ENCODE assay signal across 8 mouse cellular contexts in genomic region chr4:149542927-149543553, GRCm38 (mm10). TPM values are rescaled to one million over a fixed set of nuclear protein-coding genes. Genes with fewer than 3 reads are reported as not detected.
DNase-seq lines count a peak whose midpoint lies in the region; ATAC-seq and TF ChIP-seq lines count a peak whose summit lies in the region.
"Had no signal": no experiment of that assay in that cellular context is flagged by ENCODE, and none has a peak within 500 bp of the region (broad histone marks: within the 10 kb centered on the region; RNA-seq: fewer than 3 reads in every experiment).

No protein-coding gene starts in this region.

- DNase-seq in Patski (ENCODE audit: low read depth, low spot score): peak; percentile 60
- peak; percentile 72 for DNase-seq in cerebellum, adult 11-12 months
- DNase-seq in frontal cortex, adult 2 months (ENCODE audit: extremely low spot score in 1 of 2, low spot score in 1 of 2): peak; percentile 59 to 97
- peak; percentile 75 for DNase-seq in left cerebral cortex, adult 11 months (ENCODE audit: low spot score)
- DNase-seq in midbrain, embryonic 11.5 days (ENCODE audit: low spot score, missing footprints): peak; percentile 99
- DNase-seq in skeletal muscle tissue, adult 2 months (ENCODE audit: low read depth, low spot score): peak; percentile 85

- no peak overlapping the region for H3K4me3 ChIP-seq in hindbrain, embryonic 15.5 days
- no peak overlapping the region for H3K4me3 ChIP-seq in midbrain, embryonic 11.5 days (ENCODE audit: low read depth, low read length)
- H3K4me3 ChIP-seq: lung, embryonic 15.5 days had no signal

- no peak overlapping the region for H3K9ac ChIP-seq in hindbrain, embryonic 15.5 days
- H3K9ac ChIP-seq in midbrain, embryonic 11.5 days (ENCODE audit: low read length): no peak overlapping the region
- H3K9ac ChIP-seq: lung, embryonic 15.5 days had no signal

- ATAC-seq in Patski: no peak
- peak; percentile 10; the same call in 1 of the 2 replicates for ATAC-seq in hindbrain, embryonic 15.5 days (ENCODE audit: low FRiP score, low read depth)
- peak; percentile 59 for ATAC-seq in midbrain, embryonic 11.5 days (ENCODE audit: low FRiP score)

- peaks cover 26% of the 10 kb centered on the region; the same call in 1 of the 2 replicates for H3K36me3 ChIP-seq in hindbrain, embryonic 15.5 days
- H3K36me3 ChIP-seq in midbrain, embryonic 11.5 days (ENCODE audit: control insufficient read depth, insufficient read depth, low read length): peaks cover 4% of the 10 kb centered on the region; the same call in 1 of the 2 replicates

- no peaks in the 10 kb centered on the region for H3K9me3 ChIP-seq in hindbrain, embryonic 15.5 days
- H3K9me3 ChIP-seq in midbrain, embryonic 11.5 days (ENCODE audit: control insufficient read depth, low read length): no peaks in the 10 kb centered on the region
- H3K9me3 ChIP-seq: lung, embryonic 15.5 days had no signal

- no peaks in the 10 kb centered on the region for H3K4me1 ChIP-seq in hindbrain, embryonic 15.5 days (replicated peaks)
- H3K4me1 ChIP-seq in midbrain, embryonic 11.5 days (ENCODE audit: control insufficient read depth, insufficient read depth, low read length): peaks cover 3% of the 10 kb centered on the region; the same call in 1 of the 2 replicates
- H3K4me1 ChIP-seq: lung, embryonic 15.5 days had no signal

- H3K4me2 ChIP-seq in hindbrain, embryonic 15.5 days: no peak overlapping the region
- H3K4me2 ChIP-seq in midbrain, embryonic 11.5 days: no peak overlapping the region
- H3K4me2 ChIP-seq: lung, embryonic 15.5 days had no signal

- H3K27me3 ChIP-seq in Patski: no peaks in the 10 kb centered on the region
- H3K27me3 ChIP-seq in hindbrain, embryonic 15.5 days: no peaks in the 10 kb centered on the region
- H3K27me3 ChIP-seq in midbrain, embryonic 11.5 days (ENCODE audit: control insufficient read depth, insufficient read depth, low read length): no peaks in the 10 kb centered on the region
- H3K27me3 ChIP-seq: lung, embryonic 15.5 days had no signal

- H3K27ac ChIP-seq in hindbrain, embryonic 15.5 days (replicated peaks): no peak overlapping the region
- H3K27ac ChIP-seq in midbrain, embryonic 11.5 days (ENCODE audit: low read depth, low read length): no peak overlapping the region
- H3K27ac ChIP-seq: lung, embryonic 15.5 days had no signal

- no peak for TF ChIP-seq CTCF in Patski (IDR thresholded peaks at IDR 0.05)

- CTCF ChIA-PET in Patski (lab: Charles Lee): interaction anchor here (0.8 to 1.8 kb wide), 5 partner anchors 9 to 162 kb away, joined by 3 to 7 read pairs (median 3); partner anchors contain the start of gene Rbp7

- in situ Hi-C loops in Patski (cut with MboI; ENCODE audit: low pct_unique_long_range_greater_than_20kb): loop anchor here (10.0 kb wide), 3 partner anchors 168 to 398 kb away; no protein-coding TSS in a partner anchor

- POLR2A ChIA-PET in Patski (lab: Charles Lee): no interaction called here

- WGBS in hindbrain, embryonic 15.5 days: 40% methylated on average over 10 of the region's 10 CpGs
- 54% methylated on average over 10 of the region's 10 CpGs for WGBS in midbrain, embryonic 11.5 days

RNA-seq across cellular contexts. Expression of gene Ctnnbip1, which starts 25.0 kb away (rescaled TPM):
- polyA plus RNA-seq in Patski (2021): 17.3 TPM
- polyA plus RNA-seq in frontal cortex, adult 2 months (2012; rRNA removed): 44.8 TPM in 2 replicates
- polyA plus RNA-seq in hindbrain, embryonic 15.5 days (2015; fragmentation: Nextera tagmentation; extraction: Ambion mirVana): 101 and 105 TPM in 2 replicates
- polyA plus RNA-seq in midbrain, embryonic 11.5 days (2014; fragmentation: Nextera tagmentation; extraction: Ambion mirVana): 55.9 and 59.4 TPM in 2 replicates

RNA-seq across cellular contexts. Expression of gene Clstn1, which starts 43.2 kb away (rescaled TPM):
- 195 TPM for polyA plus RNA-seq in Patski (2021)
- polyA plus RNA-seq in frontal cortex, adult 2 months (2012; rRNA removed): 310 and 338 TPM in 2 replicates
- polyA plus RNA-seq in hindbrain, embryonic 15.5 days (2015; fragmentation: Nextera tagmentation; extraction: Ambion mirVana): 178 and 198 TPM in 2 replicates
- 34.3 and 41.8 TPM in 2 replicates for polyA plus RNA-seq in midbrain, embryonic 11.5 days (2014; fragmentation: Nextera tagmentation; extraction: Ambion mirVana)

RNA-seq across cellular contexts. Expression of gene Lzic, which starts 58.0 kb away (rescaled TPM):
- polyA plus RNA-seq in Patski (2021): 27.2 TPM
- polyA plus RNA-seq in frontal cortex, adult 2 months (2012; rRNA removed): 16.0 and 16.7 TPM in 2 replicates
- polyA plus RNA-seq in hindbrain, embryonic 15.5 days (2015; fragmentation: Nextera tagmentation; extraction: Ambion mirVana): 39.4 and 40.8 TPM in 2 replicates
- 48.2 and 50.1 TPM in 2 replicates for polyA plus RNA-seq in midbrain, embryonic 11.5 days (2014; fragmentation: Nextera tagmentation; extraction: Ambion mirVana)

RNA-seq across cellular contexts. Expression of gene Nmnat1, which starts 58.0 kb away (rescaled TPM):
- 19.5 TPM for polyA plus RNA-seq in Patski (2021)
- 8.1 and 8.4 TPM in 2 replicates for polyA plus RNA-seq in frontal cortex, adult 2 months (2012; rRNA removed)
- polyA plus RNA-seq in hindbrain, embryonic 15.5 days (2015; fragmentation: Nextera tagmentation; extraction: Ambion mirVana): 8.8 and 9.3 TPM in 2 replicates
- polyA plus RNA-seq in midbrain, embryonic 11.5 days (2014; fragmentation: Nextera tagmentation; extraction: Ambion mirVana): 15.1 and 15.5 TPM in 2 replicates
